Mouse (Mus musculus) midbrain, embryonic 12.5 days (tissue): Measurements from ENCODE around the gene Desi2. TPM values are rescaled to one million over a fixed set of nuclear protein-coding genes. Genes with fewer than 3 reads are reported as not detected.
"Not testable (repeated sequence)": the region's sequence is repeated elsewhere in the genome, so short reads cannot be mapped to it uniquely, and the experiment has no call there.

Experiments used
- ATAC-seq: fragments of 200-750 bp; cut with Nextera tagmentation; 2 replicates; pipeline ENCODE4 v1.8.0; 2017; ENCODE audit warnings: low read depth, moderate TSS enrichment, moderate library complexity; ENCODE audit not compliant: low FRiP score
- H3K27ac ChIP-seq: fragments of 300-500 bp; sonication (generic); replicated peaks from 2 replicates; pipeline ENCODE4 v1.5.1; 2016; ENCODE audit warnings: mild to moderate bottlenecking
- H3K27me3 ChIP-seq: fragments of 300-500 bp; sonication (generic); 2 replicates; pipeline ENCODE4 v1.6.1; 2016; ENCODE audit warnings: mild to moderate bottlenecking
- H3K36me3 ChIP-seq: fragments of 300-500 bp; sonication (generic); 2 replicates; pipeline ENCODE4 v1.6.1; 2016
- H3K4me1 ChIP-seq: fragments of 300-500 bp; sonication (generic); 2 replicates; pipeline ENCODE4 v1.6.1; 2016
- H3K4me2 ChIP-seq: fragments of 300-500 bp; sonication (generic); replicated peaks from 2 replicates; pipeline ENCODE4 v1.6.1; 2016; ENCODE audit warnings: mild to moderate bottlenecking, moderate library complexity
- H3K4me3 ChIP-seq: fragments of 300-500 bp; sonication (generic); 2 replicates; pipeline ENCODE4 v1.5.1; 2016; ENCODE audit warnings: mild to moderate bottlenecking
- H3K9ac ChIP-seq: fragments of 300-500 bp; sonication (generic); replicated peaks from 2 replicates; pipeline ENCODE4 v1.6.1; 2016; ENCODE audit warnings: mild to moderate bottlenecking, moderate library complexity
- H3K9me3 ChIP-seq: fragments of 300-500 bp; sonication (generic); 2 replicates; pipeline ENCODE4 v1.6.1; 2016; ENCODE audit warnings: mild to moderate bottlenecking
- WGBS: fragments of 180-500 bp; shearing (Covaris S2); methylation state at CpG from one replicate; pipeline ENCODE4 v1.1.7; 2016; 5-methylcytosine and 5-hydroxymethylcytosine counted together
- polyA plus RNA-seq: library from polyadenylated mRNA; unstranded; fragments of >200 nt; fragmentation: Nextera tagmentation; extraction: Ambion mirVana; gene quantifications from 2 replicates; pipeline ENCODE4 v1.2.1, GENCODE M21; 2016

Desi2 gene
- polyA plus RNA-seq, 1 experiment from 2014 or later, result 20.5 TPM

DNA sequence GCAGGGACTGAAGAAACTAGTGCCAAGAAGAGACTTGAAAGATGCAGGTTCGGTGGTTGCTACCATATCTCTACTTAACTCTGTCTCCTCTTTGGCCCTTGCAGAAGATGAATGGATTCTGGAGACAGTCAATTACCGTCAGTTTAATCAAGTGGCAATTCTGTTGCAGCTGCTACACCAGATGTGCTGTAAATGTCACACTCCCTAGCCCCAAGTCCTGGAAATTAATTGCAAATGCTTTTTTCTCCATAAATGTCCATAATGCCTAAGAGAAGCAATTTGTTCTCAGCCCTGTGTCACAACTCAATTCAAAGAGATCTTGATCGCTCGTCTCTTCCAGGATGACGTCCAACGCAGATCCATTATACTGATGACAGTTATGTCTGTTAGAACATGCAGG is 83.4 kb downstream of the Desi2 start:
- Histone ChIP-seq H3K4me1 (no peaks in the 10 kb centered on the region), H3K9me3 (no peaks in the 10 kb centered on the region), H3K27me3 (peaks cover 2% of the 10 kb centered on the region; the same call in 1 of the 2 replicates), H3K4me2 (no peak overlapping the region), H3K36me3 (no peaks in the 10 kb centered on the region), H3K27ac (no peak overlapping the region), H3K9ac (no peak overlapping the region), H3K4me3 (no peak overlapping the region)
- 92% methylated on average over 6 of the region's 6 CpGs for WGBS
- ATAC-seq, result no peak

DNA sequence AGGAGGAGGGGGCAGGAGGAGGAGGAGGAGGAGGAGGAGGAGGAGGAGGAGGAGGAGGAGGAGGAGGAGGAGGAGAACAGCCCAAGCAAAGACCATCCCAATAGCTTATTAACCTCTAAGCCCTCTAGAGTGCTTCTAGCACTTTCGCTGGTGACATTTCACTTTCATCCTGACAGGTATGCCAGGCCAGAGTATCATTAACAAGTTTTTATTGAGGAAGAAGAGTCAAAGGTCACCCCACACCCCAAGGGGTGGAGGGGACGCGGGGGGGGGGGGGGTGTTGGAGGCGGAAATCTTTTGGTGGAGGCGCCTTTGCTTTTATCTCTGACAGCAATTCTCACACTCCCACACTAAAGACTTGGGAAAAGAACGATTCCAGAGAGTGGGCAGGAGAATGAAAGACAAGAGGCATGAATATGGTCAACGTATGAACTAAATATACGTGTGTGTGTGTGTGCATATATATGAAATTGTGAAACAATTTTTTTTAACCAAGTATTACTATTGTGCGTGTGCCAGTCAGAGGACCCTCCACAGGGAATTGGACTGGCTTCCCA is 88.0 kb downstream of the Desi2 start:
- WGBS, result 62% methylated on average over 9 of the region's 9 CpGs
- ATAC-seq, result no peak

DNA sequence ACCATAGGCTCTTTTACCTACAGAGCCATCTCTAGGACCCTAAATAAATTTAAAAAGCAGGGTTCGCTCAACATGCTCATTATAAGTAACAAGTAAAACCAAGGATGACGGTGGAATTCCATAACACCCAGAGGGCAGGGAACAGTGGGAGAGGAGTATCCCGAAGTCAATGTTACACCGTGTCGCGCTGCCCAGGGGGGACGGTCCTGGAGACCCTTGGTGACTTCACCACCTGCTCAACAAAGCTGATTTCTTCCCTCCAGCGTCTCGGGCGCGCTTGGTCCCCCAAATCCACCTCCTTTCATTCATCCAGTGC is 88.5 kb downstream of the Desi2 start:
- Histone ChIP-seq H3K4me2 (peak overlapping the region; percentile 83), H3K27me3 (peaks cover 23% of the 10 kb centered on the region), H3K9ac (peak overlapping the region; percentile 71), H3K27ac (peak overlapping the region; percentile 78), H3K4me3 (peak overlapping the region; percentile 68), H3K4me1 (no peaks in the 10 kb centered on the region), H3K9me3 (no peaks in the 10 kb centered on the region), H3K36me3 (no peaks in the 10 kb centered on the region)
- WGBS, result 11% methylated on average over 11 of the region's 11 CpGs
- peak; percentile 61 for ATAC-seq

More for the DNA sequence above, 88.0 kb downstream of the Desi2 start:
- Histone ChIP-seq H3K27me3 (peaks cover 23% of the 10 kb centered on the region), H3K4me2 (peak overlapping the region; percentile 83), H3K27ac (no peak overlapping the region), H3K9me3 (no peaks in the 10 kb centered on the region), H3K4me3 (peak overlapping the region; percentile 68), H3K4me1 (no peaks in the 10 kb centered on the region), H3K36me3 (no peaks in the 10 kb centered on the region), H3K9ac (peak overlapping the region; percentile 71)

DNA sequence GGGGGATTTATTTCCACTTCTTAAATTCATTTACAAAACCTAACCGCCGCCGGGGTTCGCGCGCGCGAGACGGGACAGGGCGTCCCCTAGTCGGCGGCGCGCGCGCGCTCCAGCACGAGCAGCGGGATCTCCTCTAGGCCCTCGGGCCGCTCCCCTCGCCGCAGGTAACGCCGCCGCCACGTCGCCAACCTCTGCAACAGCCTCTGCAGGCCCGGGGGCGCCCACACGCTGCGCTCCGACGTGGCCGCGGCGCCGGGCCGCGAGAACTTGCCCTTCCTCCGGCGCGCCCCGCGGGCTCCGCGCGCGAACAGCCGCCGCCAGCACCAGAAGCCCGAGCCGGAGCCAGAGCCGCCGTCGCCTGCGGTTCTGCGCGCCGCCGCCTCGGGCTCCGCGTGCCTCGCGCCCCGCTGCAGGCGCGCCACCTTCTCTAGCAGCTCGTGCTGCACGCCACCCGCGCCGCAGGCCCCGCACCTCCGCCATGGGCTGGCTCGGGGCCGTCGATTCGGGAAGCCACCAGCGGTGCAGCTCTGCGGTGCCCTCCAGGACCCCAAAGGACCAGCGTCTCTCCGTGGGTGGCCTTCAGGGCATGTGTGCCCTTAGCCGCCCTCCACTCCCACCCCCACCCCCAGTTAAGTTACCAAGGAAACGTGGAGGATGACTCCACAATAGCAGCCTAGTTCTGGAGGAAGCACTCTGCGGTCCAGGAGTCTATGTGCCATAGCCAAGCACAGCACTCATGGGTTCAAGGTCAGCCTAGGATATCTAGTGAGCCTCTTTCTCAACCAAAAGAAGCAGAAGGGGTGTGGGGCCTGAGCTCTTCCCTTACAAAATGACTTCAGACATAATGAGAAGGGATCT is 89.1 kb downstream of the Desi2 start:
- under 1% methylated on average over 68 of the region's 87 CpGs for WGBS
- H3K9me3 ChIP-seq, result no peaks in the 10 kb centered on the region
- H3K9ac ChIP-seq, result peak overlapping the region; percentile 71
- H3K4me3 ChIP-seq, result peak overlapping the region; percentile 68
- H3K27me3 ChIP-seq, result peaks cover 23% of the 10 kb centered on the region
- no peaks in the 10 kb centered on the region for H3K4me1 ChIP-seq
- ATAC-seq, result peak; percentile 89
- peak overlapping the region; percentile 78 for H3K27ac ChIP-seq
- no peaks in the 10 kb centered on the region for H3K36me3 ChIP-seq
- H3K4me2 ChIP-seq, result peak overlapping the region; percentile 83

DNA sequence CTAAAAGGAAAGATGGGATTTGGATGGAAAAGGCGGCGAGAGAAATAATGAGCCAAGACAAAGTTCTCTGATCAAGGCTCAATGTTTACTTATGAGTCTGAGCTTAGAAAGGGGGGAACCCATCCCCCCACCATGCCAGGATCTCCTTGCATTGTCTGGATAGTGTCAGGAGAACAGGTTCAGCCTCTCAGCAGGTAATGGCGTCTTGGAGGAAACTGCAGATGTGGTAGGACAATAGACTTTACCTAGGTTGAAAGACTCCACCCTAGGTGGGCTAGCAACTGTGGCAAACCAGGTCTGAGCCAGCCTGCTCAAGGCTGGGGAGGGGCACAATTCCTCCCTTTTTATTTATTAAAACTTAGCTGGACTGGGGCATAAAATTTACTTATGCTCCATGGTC is 96.1 kb downstream of the Desi2 start:
- H3K36me3 ChIP-seq, H3K9me3 ChIP-seq, ATAC-seq, H3K9ac ChIP-seq, H3K4me2 ChIP-seq, H3K4me3 ChIP-seq, H3K27ac ChIP-seq, H3K27me3 ChIP-seq, H3K4me1 ChIP-seq: not testable (repeated sequence)
- WGBS, result 84% methylated on average over 3 of the region's 3 CpGs

DNA sequence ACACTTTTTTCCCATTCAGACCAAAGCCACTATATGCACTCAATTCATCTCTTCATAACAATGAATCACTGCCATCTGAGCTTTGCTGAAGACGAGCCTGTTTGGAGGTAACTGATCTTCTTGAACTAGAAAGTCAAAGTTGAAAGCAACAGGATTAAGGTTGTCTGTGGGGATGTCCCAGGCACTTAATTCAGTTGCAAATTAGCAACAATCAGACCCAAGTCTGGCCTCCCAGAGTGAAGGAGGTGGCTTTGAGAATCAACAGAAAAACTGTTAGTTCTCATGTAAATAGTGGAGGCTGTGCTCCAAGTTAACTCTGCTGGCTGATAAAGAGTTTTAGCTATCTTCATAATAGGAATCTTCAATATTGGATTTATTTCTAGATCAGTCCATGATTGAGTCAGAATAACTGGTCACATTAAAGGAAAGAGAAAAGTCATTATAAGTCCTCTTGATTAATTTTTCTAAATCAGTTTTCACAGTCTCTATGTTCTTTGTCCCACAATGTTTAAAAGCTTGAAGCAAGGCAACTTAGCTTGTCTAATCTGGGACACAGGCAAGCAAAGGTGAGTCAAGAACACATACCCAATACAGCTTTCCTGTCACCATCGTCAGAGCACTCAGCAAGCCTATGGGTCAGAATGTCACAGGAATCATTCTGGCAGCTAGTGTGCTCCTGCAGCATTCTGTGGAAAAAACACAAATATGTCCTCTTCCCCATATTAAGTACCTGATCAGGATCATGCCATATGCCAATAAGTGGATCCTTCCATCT is 96.9 kb downstream of the Desi2 start:
- no peaks in the 10 kb centered on the region for H3K36me3 ChIP-seq
- no peaks in the 10 kb centered on the region for H3K4me1 ChIP-seq
- H3K9me3 ChIP-seq, result no peaks in the 10 kb centered on the region
- no peak overlapping the region for H3K4me2 ChIP-seq
- no peak overlapping the region for H3K27ac ChIP-seq
- H3K27me3 ChIP-seq, result no peaks in the 10 kb centered on the region
- no peak overlapping the region for H3K9ac ChIP-seq
- no peak for ATAC-seq
- 61% methylated on average over 2 of the region's 2 CpGs for WGBS
- no peak overlapping the region for H3K4me3 ChIP-seq

DNA sequence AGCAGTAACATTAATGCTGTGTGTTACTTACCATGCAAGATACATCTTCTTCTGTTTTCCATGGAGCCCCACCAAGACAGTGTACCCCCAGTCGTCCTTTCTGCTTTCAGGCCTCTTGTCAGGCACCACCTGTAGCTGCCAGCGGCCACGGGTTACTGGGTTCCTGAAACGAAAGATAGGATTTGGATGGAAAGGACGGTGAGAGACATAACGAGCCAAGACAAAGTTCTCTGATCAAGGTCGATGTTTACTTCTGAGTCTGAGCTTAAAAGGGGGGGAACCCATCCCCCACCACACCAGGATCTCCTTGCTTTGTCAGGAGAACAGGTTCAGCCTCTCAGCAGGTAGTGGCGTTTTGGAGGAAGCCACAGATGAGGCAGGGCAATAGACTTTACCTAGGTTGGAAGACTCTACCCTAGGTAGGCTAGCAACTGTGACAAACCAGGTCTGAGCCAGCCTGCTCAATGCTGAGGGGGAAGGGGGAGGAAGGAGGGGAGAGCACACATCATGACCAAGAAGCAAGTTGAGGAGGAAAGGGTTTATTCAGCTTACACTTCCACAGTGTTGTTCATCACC is 100.5 kb downstream of the Desi2 start:
- Histone ChIP-seq H3K4me1 (no peaks in the 10 kb centered on the region), H3K36me3 (no peaks in the 10 kb centered on the region), H3K9me3 (no peaks in the 10 kb centered on the region), H3K27me3 (no peaks in the 10 kb centered on the region), H3K4me3 (no peak overlapping the region), H3K27ac (no peak overlapping the region), H3K4me2 (no peak overlapping the region), H3K9ac (no peak overlapping the region)
- ATAC-seq, result no peak
- 62% methylated on average over 8 of the region's 8 CpGs for WGBS

DNA sequence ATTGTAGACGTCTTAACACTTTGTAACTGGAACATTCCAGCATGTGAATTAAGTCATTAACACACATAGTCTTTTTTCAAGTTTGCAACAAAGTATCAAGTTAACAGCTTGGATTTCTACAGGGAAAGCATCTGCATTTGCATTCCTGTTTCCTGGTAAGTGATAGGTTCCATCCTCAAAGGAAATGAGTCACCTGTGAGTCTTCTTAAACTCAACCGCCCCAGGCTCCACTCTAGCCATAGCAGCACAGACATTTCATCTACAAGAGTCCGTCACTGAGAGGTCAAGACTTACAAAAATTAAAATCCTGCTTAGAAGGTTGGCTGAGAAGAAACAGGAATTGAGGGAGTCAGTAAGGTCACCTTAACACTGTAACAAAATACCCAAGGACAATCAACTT is 104.5 kb downstream of the Desi2 start:
- no peak for ATAC-seq
- Histone ChIP-seq H3K27ac (no peak overlapping the region), H3K36me3 (no peaks in the 10 kb centered on the region), H3K27me3 (no peaks in the 10 kb centered on the region), H3K4me3 (no peak overlapping the region), H3K4me1 (no peaks in the 10 kb centered on the region), H3K9ac (no peak overlapping the region), H3K4me2 (no peak overlapping the region), H3K9me3 (no peaks in the 10 kb centered on the region)
- WGBS, result 87% methylated on average over 3 of the region's 3 CpGs

DNA sequence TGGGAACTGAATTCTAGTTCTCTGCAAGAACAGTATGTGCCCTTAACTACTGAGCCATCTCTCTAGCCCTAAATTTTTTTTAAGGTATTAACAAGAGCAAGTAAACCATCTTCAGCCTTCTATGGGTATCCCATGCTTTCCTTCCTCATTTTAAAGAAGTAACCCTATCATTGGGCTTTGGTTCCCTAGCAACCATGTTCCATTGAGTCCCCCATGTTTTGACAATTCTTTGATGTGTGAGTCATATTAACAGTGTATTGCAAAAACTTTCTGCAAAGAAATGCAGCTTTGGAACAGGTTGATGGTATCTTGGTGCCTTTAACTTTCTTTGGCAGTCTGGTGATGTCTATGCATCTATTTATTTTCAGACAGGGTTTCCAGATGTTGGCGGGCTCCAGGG is 106.8 kb downstream of the Desi2 start:
- Histone ChIP-seq H3K4me1 (no peaks in the 10 kb centered on the region), H3K36me3 (no peaks in the 10 kb centered on the region), H3K4me2 (no peak overlapping the region), H3K9me3 (no peaks in the 10 kb centered on the region), H3K27me3 (no peaks in the 10 kb centered on the region), H3K27ac (no peak overlapping the region), H3K9ac (no peak overlapping the region), H3K4me3 (no peak overlapping the region)
- no peak for ATAC-seq
- 94% methylated on average over 1 of the region's 1 CpGs for WGBS

DNA sequence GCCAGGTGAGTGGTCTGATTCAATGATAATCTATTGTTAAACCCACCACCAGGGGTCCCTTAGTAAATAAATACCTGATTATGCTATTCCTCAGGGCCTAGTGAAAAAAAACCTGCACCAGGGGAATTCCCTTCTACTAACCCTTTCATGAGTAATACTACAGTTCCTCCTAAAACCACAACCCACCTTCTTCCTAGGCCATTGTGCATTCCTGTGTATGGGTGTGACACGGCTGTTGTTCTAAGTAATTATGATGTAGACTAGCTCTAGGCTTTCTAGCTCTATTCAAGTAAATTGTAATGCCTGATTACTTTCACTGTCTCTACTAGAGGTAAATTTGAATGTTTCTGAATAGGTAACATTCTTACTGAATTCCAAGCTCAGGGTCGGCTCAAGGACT is 114.0 kb downstream of the Desi2 start:
- not testable (repeated sequence) for H3K36me3 ChIP-seq, H3K27me3 ChIP-seq, H3K27ac ChIP-seq, H3K9me3 ChIP-seq, H3K4me1 ChIP-seq, H3K4me3 ChIP-seq, ATAC-seq, H3K9ac ChIP-seq, H3K4me2 ChIP-seq
- 83% methylated on average over 2 of the region's 2 CpGs for WGBS

DNA sequence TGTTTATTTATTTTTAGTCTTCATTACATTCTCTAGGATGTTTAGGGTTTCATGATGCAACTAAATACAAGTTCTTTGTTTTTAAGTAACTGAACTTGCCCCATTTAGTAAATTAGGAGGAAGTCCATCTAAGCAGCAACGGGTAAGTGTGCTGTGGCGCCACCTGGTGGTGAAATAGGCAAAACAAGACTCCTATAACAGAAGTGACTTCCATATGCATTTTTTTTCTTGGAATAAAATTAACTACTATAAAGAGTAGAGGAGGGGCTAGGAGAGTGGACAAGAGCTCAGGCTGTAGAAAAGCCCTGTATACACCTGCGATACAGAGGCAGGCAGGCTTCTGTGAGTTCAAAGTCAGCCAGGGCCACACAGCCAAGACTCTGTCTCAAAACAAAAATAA is 116.2 kb downstream of the Desi2 start:
- WGBS, result 25% methylated on average over 3 of the region's 3 CpGs
- Histone ChIP-seq H3K36me3 (no peaks in the 10 kb centered on the region), H3K9me3 (no peaks in the 10 kb centered on the region), H3K27me3 (no peaks in the 10 kb centered on the region), H3K4me1 (no peaks in the 10 kb centered on the region), H3K4me2 (no peak overlapping the region), H3K4me3 (no peak overlapping the region), H3K9ac (no peak overlapping the region), H3K27ac (no peak overlapping the region)
- ATAC-seq, result 0 out of 2 replicates have a peak, but pooled peaks have one; percentile 56
